Mouse (Mus musculus): ENCODE results near the gene Ccp110.

The Ccp110 gene

DNA sequence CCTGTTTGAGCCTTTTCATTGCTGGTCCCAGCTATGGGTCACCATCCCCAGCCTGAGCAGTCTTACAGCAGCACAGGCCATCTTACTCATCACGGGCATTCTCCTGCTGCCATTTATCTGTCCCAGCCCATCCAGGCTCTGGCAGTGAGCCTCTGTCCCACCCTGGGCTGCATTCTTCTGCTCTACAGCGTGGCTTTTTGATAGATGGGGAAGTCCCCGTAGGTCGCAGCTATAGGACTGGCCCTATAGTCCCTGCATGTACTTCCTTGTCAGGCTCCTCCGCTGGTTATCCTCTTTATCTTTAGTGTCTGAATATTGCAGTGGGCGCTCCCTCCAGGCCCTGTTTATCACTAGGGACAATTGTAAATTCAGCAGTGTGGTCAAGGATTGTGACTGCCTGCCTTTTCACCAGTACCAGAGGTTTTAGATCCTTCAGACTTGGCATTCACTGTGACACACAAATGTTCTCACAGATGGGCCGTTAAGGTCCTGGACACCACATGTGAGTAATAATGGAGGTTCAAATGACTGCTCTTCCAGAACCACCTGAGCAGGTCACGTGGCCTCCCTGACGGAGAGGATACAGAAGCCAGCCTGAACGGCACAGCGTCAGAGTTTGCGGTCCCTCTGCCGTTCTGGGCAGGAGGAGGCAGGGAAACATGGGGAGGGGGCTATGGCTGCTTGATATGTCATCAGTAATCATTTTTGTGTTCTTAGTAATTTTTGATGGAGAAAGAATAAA lies 16.7 kb downstream of the Ccp110 start:
- no peak for DNase-seq (ENCODE audit: low spot score)

GRCm38 (mm10) chr7:118731781-118732180 lies 19.4 kb downstream of the Ccp110 start:
- no peak for DNase-seq (ENCODE audit: low spot score)

- DNase-seq (ENCODE audit: low spot score): no peak
Observed at GRCm38 (mm10) chr7:118733225-118733624, 20.9 kb downstream of the Ccp110 start.

DNA sequence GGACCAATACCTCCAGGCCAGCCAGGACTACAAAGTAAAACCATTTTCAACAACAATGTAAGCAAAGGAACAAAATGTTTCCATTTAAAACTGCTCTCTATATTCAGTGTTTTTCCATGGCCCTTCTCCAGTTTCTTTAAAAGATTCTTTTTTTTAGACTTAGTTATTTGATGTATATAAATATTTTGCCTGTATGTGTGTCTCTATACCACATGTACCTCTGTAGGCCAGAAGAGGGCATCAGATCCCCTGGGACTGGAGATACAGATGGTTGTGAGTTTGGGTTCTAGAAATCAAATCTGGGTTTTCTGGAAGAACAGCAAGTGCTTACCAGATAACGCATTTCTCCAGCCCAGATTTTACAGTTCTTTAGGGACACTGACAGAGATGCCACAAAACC lies 26.4 kb downstream of the Ccp110 start:
- DNase-seq (ENCODE audit: low spot score): peak; percentile 10

- DNase-seq (ENCODE audit: low spot score): peak; percentile 91
Observed at GRCm38 (mm10) chr7:118739975-118740531, 27.7 kb downstream of the Ccp110 start, which contains the start of gene Vps35l. TSS of gene Vps35l (plus strand) at chr7:118740226.

DNA sequence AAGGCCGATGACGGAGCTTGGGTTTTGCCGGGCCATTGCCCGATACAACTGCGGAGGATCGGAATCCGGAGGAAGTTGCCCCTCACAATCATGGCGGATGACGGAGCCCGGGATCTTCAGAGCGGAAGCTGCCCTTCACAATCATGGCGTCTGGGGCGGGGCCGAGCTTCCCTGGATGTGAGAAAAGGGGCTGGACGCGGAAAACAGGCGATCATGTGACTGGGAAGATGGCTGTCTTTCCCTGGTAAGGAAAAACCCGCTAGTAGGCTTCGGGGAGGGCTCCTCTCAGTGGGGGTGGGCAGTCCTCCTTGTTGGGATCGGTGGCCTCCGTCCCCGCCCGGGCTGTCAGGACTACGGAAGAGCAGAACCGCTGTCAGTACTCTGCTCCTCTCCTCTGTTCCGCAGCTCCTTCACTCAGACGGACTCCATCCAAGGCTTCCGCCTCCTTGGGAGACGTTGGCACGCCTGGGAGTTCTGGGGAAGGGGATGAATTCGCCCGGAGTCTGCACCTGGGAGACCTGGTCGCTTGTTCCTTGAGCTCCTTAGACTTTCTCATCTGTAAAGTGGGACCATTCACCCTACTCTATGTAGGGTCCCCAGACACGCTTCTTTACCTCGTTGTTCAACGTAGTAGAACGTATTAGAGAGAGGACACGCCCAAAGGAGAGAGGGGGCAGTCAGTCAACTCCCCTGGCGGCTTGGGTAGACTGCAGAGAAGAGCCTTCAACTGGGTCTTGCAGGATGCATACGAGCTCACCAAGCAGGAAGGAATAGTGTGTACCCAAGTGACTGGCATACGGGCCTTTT lies 28.4 kb downstream of the Ccp110 start:
- DNase-seq (ENCODE audit: low spot score): peak; percentile 99

DNA sequence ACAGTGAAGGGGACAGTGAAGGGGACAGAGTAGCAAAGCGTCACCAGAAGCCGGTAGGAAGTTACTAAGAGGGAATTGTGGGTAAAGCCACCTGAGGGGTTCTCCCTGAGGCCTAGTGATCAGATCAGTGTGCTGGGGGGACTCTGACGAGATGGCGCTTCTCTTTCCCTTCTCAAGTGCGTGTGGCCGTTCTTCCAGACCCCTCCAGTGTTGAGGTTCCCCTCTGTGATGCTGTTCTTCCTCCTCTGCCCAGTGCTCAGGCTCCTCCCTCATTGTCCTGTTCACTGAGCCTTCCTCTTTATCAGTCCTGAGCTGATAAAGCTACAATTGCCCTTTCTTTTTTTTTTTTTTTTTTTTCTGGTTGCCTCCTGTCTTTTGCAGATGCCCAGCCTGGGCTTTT lies 29.9 kb downstream of the Ccp110 start:
- no peak for DNase-seq (ENCODE audit: low spot score)

GRCm38 (mm10) chr7:118744766-118745165 lies 32.4 kb downstream of the Ccp110 start:
- DNase-seq (ENCODE audit: low spot score): no peak

DNA sequence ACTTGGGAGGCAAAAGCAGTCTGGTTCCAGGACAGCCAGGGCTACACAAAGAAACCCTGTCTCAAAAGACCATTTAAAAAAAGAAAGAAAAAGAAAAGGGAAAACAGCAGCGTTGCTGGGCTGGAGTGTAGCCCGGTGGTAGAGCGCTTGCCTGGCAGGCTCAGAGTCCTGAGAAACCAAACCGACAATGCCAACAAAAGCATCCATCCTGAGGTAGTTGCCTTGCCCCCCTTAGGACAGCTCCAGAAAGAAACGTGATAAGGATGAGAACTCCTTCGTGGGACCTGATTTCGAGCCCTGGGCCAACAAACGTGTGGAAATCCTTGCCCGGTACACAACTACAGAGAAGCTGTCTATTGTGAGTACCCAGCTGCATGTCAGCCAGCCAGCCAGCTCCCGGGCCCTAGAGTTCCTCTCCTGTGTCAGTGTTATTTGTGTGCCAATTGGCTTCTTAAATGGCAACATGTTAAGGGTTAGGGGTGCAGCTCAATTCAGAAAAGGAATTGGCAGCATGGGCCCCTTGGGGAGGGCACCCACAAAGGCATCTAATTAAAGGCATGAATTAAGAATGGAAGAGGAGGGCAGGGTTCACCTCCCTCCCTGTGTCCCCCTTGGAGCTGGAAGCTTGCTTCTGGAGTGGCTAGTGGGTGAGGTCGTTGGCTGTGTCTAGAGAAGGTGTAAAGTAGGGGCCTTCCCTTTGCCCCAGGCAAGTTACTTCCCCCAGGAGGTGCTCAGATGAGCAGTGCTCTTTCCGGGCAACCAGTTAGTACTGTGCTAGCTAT lies 35.7 kb downstream of the Ccp110 start:
- no peak for DNase-seq (ENCODE audit: low spot score)

GRCm38 (mm10) chr7:118749706-118750105 lies 37.4 kb downstream of the Ccp110 start:
- no peak for DNase-seq (ENCODE audit: low spot score)

DNA sequence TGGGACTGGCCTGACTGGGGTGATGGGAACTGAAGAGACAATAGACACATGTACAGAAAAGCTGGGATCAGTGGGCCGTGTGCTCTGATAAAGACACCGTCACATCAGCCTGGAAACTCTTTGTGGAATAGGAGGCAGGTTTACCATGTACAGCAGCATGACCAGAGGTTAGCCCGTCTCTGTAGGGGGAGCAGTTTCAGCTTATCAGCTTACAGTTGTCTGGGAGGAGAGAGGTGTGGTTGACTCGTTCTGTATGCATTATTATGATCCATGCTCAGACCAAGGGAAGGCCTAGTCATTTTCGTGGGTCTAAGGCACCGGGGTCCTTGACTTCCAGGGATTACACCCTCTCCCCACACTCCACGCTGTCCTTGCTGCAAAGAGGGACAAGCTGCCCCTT lies 39.3 kb downstream of the Ccp110 start:
- DNase-seq (ENCODE audit: low spot score): no peak

- DNase-seq (ENCODE audit: low spot score): no peak
Observed at GRCm38 (mm10) chr7:118755756-118756155, 43.4 kb downstream of the Ccp110 start.

GRCm38 (mm10) chr7:118756490-118757265 lies 44.3 kb downstream of the Ccp110 start:
- no peak for DNase-seq (ENCODE audit: low spot score)

DNA sequence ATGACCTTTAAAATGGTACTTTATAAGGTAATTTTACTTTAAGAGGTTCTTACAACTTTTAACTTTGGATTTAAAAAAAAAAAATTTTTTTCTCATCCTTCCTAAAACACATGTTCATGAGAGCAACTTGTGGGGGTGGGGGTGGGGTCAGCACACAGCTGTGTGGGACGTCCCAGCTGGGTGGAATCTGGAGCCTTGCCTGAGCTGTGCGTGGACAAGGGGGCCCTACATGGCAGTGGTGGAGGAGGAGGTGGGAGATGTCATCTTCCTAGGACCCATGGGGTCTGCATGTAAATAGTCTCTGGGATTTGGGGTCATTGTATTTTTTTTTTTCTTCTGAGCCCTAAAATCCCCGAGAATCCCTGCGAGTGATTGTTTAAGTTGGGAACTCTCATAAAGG lies 46.0 kb downstream of the Ccp110 start:
- DNase-seq (ENCODE audit: low spot score): no peak

GRCm38 (mm10) chr7:118759372-118759771 lies 47.0 kb downstream of the Ccp110 start:
- DNase-seq (ENCODE audit: low spot score): no peak

GRCm38 (mm10) chr7:118763939-118764338 lies 51.6 kb downstream of the Ccp110 start:
- DNase-seq (ENCODE audit: low spot score): no peak

DNA sequence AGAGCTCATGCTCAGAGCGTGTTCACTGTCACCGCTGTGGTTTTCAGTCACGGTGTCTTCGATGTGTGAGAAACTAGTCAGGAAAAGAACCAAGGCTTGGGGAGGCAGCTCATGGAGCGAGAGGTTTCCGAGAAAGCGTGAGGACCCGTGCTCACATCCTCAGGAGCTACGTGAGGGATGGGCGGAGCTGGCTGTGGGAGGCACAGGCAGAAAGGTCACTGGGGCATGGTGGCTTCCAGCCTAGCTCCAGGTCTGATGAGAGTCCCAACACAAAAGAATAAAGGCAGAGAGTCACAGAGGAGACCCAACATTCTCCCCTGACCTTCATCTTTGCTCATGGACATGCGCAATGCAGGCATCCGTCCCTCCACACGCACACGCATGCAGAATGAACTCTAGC lies 52.4 kb downstream of the Ccp110 start:
- no peak for DNase-seq (ENCODE audit: low spot score)

- DNase-seq (ENCODE audit: low spot score): no peak
Observed at GRCm38 (mm10) chr7:118765604-118766003, 53.3 kb downstream of the Ccp110 start.

GRCm38 (mm10) chr7:118766119-118766833 lies 53.9 kb downstream of the Ccp110 start:
- DNase-seq (ENCODE audit: low spot score): peak; percentile 87

DNA sequence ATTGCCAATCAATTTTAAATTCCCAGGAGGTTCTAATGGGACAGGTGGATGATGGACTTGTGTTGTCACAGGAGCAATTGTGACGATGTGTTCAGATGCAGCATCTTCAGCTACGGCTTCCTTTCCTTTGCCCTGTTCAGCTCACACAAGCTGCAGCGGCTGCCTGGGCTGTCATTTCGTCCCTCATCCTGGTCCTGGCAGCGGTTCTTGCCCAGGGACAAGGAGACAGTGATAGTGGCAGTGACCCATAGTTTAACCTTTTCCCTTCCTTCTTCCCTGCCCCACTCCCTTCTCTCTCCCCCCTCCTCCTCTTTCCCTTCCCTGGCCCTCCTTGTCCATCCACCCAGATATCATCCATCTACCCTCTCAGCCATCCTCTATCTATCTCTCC lies 54.5 kb downstream of the Ccp110 start:
- DNase-seq (ENCODE audit: low spot score): no peak

DNA sequence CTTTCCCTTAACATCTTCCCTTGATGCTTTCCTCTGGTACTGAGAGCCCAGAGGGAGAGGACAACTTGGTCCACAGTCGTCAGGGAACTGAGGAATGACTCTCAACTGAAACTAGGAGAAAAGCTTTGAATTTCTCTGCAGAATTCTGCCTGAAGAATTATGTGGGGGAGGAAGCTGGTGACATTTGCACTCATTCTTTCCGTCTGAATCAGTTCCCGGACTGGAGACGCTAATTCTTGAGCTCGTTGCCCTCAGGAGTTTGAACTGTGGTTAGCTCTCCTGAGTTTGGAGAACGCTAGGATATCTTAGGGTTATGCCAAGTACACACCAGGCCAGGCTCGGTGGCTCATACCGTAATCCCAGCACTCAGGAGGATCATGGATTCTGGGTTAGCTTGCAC lies 56.9 kb downstream of the Ccp110 start:
- no peak for DNase-seq (ENCODE audit: low spot score)
